Mouse (Mus musculus) liver, embryonic 16.5 days (tissue): ENCODE measurements around the gene Lrriq4. TPM values are rescaled to one million over a fixed set of nuclear protein-coding genes. Genes with fewer than 3 reads are reported as not detected.
"Not testable (repeated sequence)": the region's sequence is repeated elsewhere in the genome, so short reads cannot be mapped to it uniquely, and the experiment has no call there.

Experiments
- ATAC-seq: fragments of 200-750 bp; cut with Nextera tagmentation; 2 replicates; pipeline ENCODE4 v1.8.0; 2017; ENCODE audit warnings: low read depth, mild to moderate bottlenecking, moderate number of reproducible peaks, moderate library complexity
- H3K27ac ChIP-seq: fragments of 300-500 bp; sonication (generic); 2 replicates; pipeline ENCODE4 v1.5.1; 2014; ENCODE audit warnings: mild to moderate bottlenecking, low read length
- H3K27me3 ChIP-seq: fragments of 300-500 bp; sonication (generic); 2 replicates; pipeline ENCODE4 v1.6.1; 2014; ENCODE audit warnings: low read depth, low read length, mixed read lengths; ENCODE audit not compliant: control insufficient read depth, insufficient read depth
- H3K36me3 ChIP-seq: fragments of 300-500 bp; sonication (generic); 2 replicates; pipeline ENCODE4 v1.6.1; 2014; ENCODE audit warnings: mild to moderate bottlenecking; ENCODE audit not compliant: control insufficient read depth, insufficient read depth
- H3K4me1 ChIP-seq: fragments of 300-500 bp; sonication (generic); 2 replicates; pipeline ENCODE4 v1.6.1; 2014; ENCODE audit warnings: low read depth, low read length, mixed read lengths; ENCODE audit not compliant: control insufficient read depth
- H3K4me2 ChIP-seq: fragments of 300-500 bp; sonication (generic); 2 replicates; pipeline ENCODE4 v1.6.1; 2014; ENCODE audit warnings: low read depth, low read length, mixed read lengths
- H3K4me3 ChIP-seq: fragments of 300-500 bp; sonication (generic); 2 replicates; pipeline ENCODE4 v1.5.1; 2014; ENCODE audit warnings: low read depth, mild to moderate bottlenecking, low read length
- H3K9ac ChIP-seq: fragments of 300-500 bp; sonication (generic); 2 replicates; pipeline ENCODE4 v1.6.1; 2014; ENCODE audit warnings: low read depth, low read length
- H3K9me3 ChIP-seq: fragments of 300-500 bp; sonication (generic); replicated peaks from 2 replicates; pipeline ENCODE4 v1.6.1; 2016; ENCODE audit warnings: low read length; ENCODE audit not compliant: control insufficient read depth
- WGBS: fragments of 180-500 bp; shearing (Covaris S2); extraction: QIAGEN DNeasy Blood & Tissue Kit; methylation state at CpG from one replicate; pipeline ENCODE4 v1.1.7; 2014; ENCODE audit not compliant: insufficient replicate concordance; 5-methylcytosine and 5-hydroxymethylcytosine counted together
- polyA plus RNA-seq: library from polyadenylated mRNA; unstranded; fragments of >200 nt; fragmentation: Nextera tagmentation; extraction: Ambion mirVana; gene quantifications from 2 replicates; pipeline ENCODE4 v1.2.1, GENCODE M21; 2015

The Lrriq4 gene
- polyA plus RNA-seq, 1 experiment from 2014 or later: not detected

- Histone ChIP-seq H3K4me1 (no peaks in the 10 kb centered on the region), H3K27me3 (no peaks in the 10 kb centered on the region), H3K4me2 (no peak overlapping the region), H3K36me3 (no peaks in the 10 kb centered on the region), H3K27ac (no peak overlapping the region), H3K4me3 (no peak overlapping the region), H3K9me3 (no peaks in the 10 kb centered on the region), H3K9ac (no peak overlapping the region)
- ATAC-seq: no peak
- 54% methylated on average over 4 of the region's 4 CpGs for WGBS
Measured at GRCm38 (mm10) chr3:30697891-30698290, 53.6 kb downstream of the Lrriq4 start.

DNA sequence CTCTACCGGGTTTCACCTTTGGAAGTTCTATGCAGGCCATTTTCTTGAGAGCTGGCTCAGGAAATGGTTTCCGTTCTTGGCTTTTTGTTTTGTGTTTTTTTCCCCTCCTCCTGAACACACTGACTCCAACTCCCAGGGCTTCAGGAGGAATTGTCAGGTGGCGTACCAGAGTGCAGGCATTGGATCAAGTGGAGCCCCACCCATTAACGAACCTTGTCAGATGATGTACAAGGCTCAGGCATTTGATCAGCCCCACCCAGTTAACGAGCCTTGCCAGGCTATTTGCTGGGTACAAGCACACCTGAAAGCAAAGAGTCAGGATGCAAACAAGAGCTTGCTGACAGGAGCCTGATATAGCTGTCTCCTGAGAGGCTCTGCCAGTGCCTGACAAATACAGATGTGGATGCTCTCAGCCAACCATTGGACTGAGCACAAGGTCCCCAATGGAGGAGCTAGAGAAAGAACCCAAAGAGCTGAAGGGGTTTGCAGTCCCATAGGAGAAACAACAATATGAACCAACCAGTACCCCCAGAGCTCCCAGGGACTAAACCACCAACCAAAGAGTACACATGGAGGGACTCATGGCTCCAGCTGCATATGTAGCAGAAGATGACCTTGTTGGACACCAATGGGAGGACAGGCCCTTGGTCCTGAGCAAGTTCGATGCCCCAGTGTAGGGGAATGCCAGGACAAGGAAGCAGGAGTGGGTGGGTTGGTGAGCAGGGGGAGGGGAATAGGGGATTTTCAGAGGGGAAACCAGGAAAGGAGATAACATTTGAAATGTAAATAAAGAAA is 55.6 kb downstream of the Lrriq4 start, which contains the start of gene Lrrc31:
Lrrc31 (minus strand) TSS at position 133 of the 795 bp plus-strand sequence.
- not testable (repeated sequence) for ATAC-seq

GRCm38 (mm10) chr3:30705977-30706376 is 61.7 kb downstream of the Lrriq4 start:
- H3K4me2 ChIP-seq: no peak overlapping the region
- H3K9me3 ChIP-seq: no peaks in the 10 kb centered on the region
- WGBS: 50% methylated on average over 3 of the region's 3 CpGs
- no peaks in the 10 kb centered on the region for H3K36me3 ChIP-seq
- H3K27me3 ChIP-seq: no peaks in the 10 kb centered on the region
- no peak for ATAC-seq
- H3K27ac ChIP-seq: no peak overlapping the region
- no peak overlapping the region for H3K9ac ChIP-seq
- no peak overlapping the region for H3K4me3 ChIP-seq
- H3K4me1 ChIP-seq: peaks cover 7% of the 10 kb centered on the region

More for the DNA sequence above, 55.6 kb downstream of the Lrriq4 start, which contains the start of gene Lrrc31:
- H3K27ac ChIP-seq, H3K4me2 ChIP-seq, H3K9ac ChIP-seq, H3K27me3 ChIP-seq, H3K9me3 ChIP-seq, H3K36me3 ChIP-seq, H3K4me3 ChIP-seq, H3K4me1 ChIP-seq: not testable (repeated sequence)
- WGBS: 58% methylated on average over 6 of the region's 6 CpGs

DNA sequence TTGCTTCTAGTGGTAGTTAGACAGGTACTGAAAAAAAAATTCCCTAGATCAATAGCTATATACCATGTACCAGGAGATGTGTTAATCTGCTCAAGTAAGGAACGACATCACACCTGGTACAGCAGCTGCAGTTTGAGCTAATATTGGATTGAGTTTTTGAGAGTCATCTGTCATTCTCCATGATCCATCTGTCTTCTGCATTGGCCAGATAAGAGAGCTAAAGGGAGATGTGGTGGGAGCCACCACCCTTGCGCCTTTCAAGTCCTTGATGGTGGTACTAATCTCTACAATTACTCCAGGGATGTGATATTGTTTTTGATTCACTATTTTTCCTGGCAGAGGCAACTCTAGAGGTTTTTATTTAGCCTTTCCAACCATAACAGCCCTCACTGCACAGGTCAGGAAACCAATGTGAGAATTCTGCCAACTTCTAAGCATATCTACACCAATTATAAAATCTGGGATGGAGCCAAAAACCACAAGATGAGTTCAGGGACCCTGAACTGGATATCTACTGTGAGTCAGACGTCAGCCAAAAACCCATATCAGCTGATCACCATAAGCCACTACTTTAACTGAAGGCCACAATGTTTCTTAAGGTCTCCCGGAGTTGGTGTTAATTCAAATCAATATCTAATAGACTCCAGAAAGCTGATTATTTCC is 62.4 kb downstream of the Lrriq4 start:
- no peaks in the 10 kb centered on the region for H3K27me3 ChIP-seq
- H3K4me3 ChIP-seq: no peak overlapping the region
- H3K9me3 ChIP-seq: no peaks in the 10 kb centered on the region
- ATAC-seq: peak; percentile 74
- no peak overlapping the region for H3K27ac ChIP-seq
- peaks cover 7% of the 10 kb centered on the region for H3K4me1 ChIP-seq
- H3K36me3 ChIP-seq: no peaks in the 10 kb centered on the region
- no peak overlapping the region for H3K4me2 ChIP-seq
- 17% methylated on average over 4 of the region's 4 CpGs for WGBS
- H3K9ac ChIP-seq: no peak overlapping the region

DNA sequence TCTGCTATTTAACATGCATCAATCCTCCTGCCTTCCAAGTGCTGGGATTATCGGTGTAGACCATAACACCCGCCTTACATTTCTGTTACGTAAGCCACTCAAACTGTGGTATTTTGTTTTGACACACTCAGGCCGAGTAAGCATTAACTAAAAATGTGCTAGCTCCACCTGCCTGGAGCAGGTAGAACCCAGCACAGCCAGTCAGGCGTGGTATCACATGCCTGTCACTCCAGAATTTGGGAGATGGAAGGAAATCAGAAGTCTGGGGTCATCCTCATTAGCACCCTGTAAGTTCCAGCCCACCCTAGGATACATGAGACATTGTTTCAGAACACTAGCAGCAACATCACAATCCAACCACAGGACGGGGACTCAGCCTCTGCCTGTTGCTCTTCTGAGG is 65.9 kb downstream of the Lrriq4 start:
- H3K4me1 ChIP-seq: peaks cover 7% of the 10 kb centered on the region
- H3K9me3 ChIP-seq: no peaks in the 10 kb centered on the region
- H3K27me3 ChIP-seq: no peaks in the 10 kb centered on the region
- 52% methylated on average over 6 of the region's 6 CpGs for WGBS
- H3K4me3 ChIP-seq: no peak overlapping the region
- no peak overlapping the region for H3K27ac ChIP-seq
- ATAC-seq: no peak
- H3K4me2 ChIP-seq: no peak overlapping the region
- no peaks in the 10 kb centered on the region for H3K36me3 ChIP-seq
- no peak overlapping the region for H3K9ac ChIP-seq

- no peaks in the 10 kb centered on the region for H3K9me3 ChIP-seq
- 60% methylated on average over 1 of the region's 1 CpGs for WGBS
- H3K27ac ChIP-seq: no peak overlapping the region
- no peaks in the 10 kb centered on the region for H3K4me1 ChIP-seq
- no peak for ATAC-seq
- no peak overlapping the region for H3K4me2 ChIP-seq
- no peak overlapping the region for H3K9ac ChIP-seq
- no peak overlapping the region for H3K4me3 ChIP-seq
- H3K27me3 ChIP-seq: no peaks in the 10 kb centered on the region
- no peaks in the 10 kb centered on the region for H3K36me3 ChIP-seq
Measured at GRCm38 (mm10) chr3:30713334-30713733, 69.0 kb downstream of the Lrriq4 start.

- no peak overlapping the region for H3K4me2 ChIP-seq
- 46% methylated on average over 3 of the region's 3 CpGs for WGBS
- no peaks in the 10 kb centered on the region for H3K4me1 ChIP-seq
- no peak for ATAC-seq
- no peak overlapping the region for H3K9ac ChIP-seq
- H3K4me3 ChIP-seq: no peak overlapping the region
- no peaks in the 10 kb centered on the region for H3K9me3 ChIP-seq
- H3K27ac ChIP-seq: no peak overlapping the region
- no peaks in the 10 kb centered on the region for H3K27me3 ChIP-seq
- H3K36me3 ChIP-seq: no peaks in the 10 kb centered on the region
Measured at GRCm38 (mm10) chr3:30718649-30719048, 74.3 kb downstream of the Lrriq4 start.
